Mouse (Mus musculus): ENCODE results near the gene Casp9. TPM values are rescaled to one million over a fixed set of nuclear protein-coding genes. Genes with fewer than 3 reads are reported as not detected.
A peak's percentile ranks its signal among the peaks of the same experiment; 100 is the strongest.
"Not testable (repeated sequence)": the region's sequence is repeated elsewhere in the genome, so short reads cannot be mapped to it uniquely, and the experiment has no call there.

Gene Casp9
- 9.0 and 9.9 TPM in 2 replicates for polyA plus RNA-seq (2015; fragmentation: Nextera tagmentation; extraction: Ambion mirVana)

DNA sequence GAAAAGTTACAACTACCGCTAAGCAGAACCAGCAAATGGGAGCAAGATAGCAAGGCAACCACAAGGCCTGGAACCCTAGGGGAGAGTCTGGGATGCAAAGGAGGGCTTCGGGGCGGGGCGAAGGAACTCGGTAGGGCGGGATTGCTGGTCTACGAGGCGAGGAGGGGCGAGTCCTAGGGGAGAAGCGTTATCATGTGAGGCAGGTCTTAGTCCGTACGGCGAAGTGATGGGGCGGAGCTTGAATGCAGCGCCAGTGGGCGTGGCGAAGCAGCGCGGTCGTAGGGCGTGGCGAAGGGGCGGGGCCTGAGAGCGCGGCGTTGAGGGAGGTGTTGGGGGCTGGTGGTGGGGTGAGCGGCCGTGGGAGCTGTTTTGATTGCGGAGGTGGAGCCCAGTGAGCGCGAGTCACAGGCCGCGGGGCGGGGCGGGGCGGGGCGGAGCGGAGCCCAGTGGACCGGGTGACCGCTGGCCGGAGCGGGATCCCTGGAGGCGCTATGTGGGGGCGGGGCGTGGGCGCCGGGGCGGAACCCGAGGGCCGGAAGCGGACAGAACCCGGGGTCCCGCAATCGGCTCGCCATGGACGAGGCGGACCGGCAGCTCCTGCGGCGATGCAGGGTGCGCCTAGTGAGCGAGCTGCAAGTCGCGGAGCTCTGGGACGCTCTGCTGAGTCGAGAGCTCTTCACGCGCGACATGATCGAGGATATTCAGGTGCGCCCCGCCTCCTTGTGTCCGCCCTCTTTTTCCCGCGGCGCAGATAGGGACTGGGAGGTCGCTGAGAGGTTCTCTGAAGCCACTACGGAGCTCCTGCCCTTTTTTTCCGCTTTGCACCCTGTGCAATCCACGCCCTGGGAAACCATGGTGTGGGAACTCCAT is at the start of gene Casp9:
Gene Casp9 (plus strand): TSS at position 331 of the 870 bp plus-strand sequence.
- DNase-seq (ENCODE audit: low spot score): peak; percentile 96

DNA sequence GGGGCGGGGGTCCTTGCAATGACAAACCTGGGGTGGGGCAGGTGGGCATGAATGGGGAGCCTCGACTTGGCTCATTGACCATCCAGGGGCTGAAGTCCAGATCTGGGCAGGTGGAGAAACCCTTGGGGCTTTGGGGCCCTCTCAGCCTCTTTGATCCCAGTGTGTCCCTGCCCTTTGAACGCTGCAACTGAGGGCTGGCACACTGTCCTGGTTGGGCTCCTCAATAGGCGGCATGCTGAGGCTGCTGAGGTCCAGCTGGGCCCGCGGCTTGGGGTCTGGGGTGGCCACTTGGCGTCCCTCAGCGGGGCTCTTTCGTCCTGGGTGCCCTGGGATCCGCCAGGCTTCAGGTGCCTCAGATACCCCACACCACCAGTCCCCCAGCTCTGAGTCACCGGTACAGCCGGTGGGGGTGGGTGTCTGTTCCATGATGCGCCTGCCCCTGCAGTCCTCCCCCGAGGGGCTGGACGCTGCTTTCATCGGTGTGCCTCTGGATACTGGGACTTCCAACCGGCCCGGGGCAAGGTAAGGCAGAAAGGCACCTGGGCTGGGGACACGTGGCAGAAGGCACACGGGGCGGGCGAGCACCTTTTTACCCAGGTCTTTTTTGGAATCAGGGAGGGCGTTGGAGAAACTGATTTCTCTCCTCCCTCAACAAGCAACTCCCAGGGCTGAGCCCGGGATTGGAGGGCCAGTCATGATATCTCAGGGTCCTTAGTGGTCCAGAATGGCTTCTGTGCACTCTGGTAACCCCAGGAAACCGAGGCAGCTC is 46.6 kb upstream of the Casp9 start, which contains the start of gene Agmat:
Gene Agmat (plus strand): TSS at position 95 of the 769 bp plus-strand sequence.
- DNase-seq (ENCODE audit: low spot score): no peak

DNA sequence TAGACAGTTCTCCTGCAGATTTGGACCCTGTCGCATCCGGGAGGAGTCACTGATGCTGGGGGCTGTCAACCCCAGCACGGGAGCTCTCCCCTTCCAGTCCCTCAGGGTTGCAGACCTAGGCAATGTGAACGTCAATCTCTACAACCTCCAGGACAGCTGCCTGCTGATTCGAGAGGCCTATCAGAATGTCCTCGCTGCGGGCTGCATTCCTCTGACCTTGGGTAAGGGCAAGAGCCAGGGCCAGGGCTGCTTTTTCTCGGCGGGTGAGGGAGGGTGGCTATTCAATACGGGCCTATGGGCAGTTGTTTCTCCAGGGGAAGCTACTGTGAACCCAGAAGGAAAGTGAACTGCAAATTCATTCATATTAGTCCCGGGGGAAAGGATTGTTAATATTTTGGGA is 43.9 kb upstream of the Casp9 start:
- no peak for DNase-seq (ENCODE audit: low spot score)

DNA sequence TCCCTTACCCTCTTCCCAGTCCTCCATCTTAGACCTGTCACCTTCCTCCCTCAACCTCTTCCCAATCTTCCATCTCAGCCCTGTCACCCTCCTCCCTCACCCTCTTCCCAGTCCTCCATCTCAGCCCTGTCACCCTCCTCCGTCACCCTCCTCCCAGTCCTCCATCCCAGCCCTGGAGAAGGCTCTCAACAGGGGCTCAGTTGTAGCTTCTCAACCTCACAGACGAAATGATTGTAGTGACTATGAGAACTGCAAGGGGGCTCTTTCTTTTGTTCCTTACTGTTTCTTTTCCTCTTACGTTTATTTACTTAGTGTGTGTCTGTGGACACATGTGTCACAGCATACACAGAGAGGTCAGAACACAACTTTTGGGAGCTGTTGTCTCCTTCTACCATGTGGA is 42.6 kb upstream of the Casp9 start:
- DNase-seq (ENCODE audit: low spot score): no peak

DNA sequence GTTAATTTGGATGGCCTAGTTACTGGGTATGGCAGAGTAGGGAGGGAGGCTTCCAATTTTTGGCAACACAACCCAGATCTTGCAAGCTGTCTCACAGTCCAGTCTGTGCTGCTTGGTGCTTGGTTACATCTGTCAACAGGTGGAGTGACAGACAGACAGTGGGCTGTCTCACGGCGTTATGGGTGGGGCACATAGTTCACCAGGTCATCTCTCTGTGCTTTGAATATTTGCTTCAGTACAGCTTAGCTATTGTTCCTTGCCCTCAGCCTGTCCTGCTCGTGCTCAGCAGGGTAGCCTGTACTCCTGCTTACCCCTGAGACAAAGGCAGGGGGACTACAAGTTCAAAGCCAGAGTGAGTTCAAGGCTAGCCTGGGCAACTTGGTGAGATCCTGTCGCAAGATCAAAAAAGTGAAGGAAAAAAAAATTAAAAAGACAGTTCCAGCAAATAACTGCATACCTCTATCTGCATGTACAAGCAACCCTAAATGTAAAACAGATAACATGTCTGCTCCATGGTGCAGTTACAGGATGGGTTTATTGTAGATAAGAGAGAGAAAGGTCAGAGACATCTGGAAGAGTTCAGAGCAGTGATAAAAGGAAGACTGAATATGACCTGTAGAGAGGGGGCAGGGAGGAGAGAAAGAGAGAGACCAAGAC is 41.9 kb upstream of the Casp9 start:
- DNase-seq (ENCODE audit: low spot score): no peak

DNA sequence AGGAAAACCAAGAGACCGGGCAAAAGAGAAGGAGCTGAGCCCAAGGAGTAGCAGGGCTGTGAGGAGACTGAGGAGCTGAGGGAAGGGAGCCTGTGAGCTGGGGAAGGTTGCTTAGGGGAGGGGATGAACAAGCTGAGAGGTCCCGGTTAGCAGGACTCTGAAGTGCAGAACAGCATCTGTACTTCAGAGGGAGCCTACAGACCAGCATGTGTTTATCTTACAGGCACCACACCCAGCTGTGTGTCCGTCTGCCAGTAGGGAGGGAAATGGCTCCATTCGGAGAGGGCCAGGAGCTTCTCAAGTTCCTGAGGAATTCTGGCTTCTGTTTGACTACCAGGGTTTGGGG is 41.4 kb upstream of the Casp9 start:
- DNase-seq (ENCODE audit: low spot score): no peak

DNA sequence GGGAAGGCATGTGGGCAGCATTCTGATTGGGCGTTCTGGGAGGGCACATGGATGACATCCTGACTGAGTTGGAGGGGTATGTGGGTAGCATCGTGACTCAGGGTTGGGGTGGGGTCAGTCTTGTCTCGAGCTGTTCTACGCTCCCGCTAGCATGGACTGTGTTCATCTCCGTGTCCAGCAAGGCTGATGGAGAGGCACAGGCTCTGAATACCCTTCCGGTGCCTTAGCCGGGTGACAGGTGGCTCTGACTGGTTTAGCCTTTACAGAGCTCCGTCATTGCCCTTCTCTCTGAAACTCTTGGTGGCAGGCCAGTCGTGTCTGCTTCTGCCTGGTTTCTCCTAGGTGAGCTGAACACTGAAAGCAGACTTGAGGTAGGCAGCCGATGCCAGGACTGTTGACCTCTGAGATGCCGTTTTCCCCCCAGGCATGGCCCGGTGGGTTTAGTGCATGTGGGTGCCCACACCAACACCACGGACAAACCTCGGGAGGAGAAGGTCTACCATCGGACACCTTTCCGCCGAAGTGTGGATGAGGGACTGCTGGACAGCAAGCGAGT is 38.0 kb upstream of the Casp9 start:
- DNase-seq (ENCODE audit: low spot score): no peak

DNA sequence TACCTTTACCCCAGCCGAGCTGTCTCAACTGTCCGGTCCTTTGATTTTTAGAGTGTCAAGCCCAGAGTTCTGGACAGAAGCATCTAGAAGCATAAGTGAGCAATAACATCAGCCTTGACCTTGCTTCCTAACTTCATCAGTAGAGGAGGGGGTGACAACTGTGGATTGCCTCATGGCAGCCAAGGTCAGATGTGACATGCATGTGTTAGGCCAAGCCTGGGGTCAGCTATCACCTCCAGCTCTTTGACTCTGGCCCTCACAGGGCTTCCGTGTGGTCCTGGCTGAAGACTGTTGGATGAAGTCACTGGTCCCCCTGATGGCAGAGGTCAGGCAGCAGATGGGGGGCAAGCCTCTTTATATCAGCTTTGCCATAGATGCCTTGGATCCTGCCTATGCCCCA is 36.3 kb upstream of the Casp9 start:
- DNase-seq (ENCODE audit: low spot score): no peak

DNA sequence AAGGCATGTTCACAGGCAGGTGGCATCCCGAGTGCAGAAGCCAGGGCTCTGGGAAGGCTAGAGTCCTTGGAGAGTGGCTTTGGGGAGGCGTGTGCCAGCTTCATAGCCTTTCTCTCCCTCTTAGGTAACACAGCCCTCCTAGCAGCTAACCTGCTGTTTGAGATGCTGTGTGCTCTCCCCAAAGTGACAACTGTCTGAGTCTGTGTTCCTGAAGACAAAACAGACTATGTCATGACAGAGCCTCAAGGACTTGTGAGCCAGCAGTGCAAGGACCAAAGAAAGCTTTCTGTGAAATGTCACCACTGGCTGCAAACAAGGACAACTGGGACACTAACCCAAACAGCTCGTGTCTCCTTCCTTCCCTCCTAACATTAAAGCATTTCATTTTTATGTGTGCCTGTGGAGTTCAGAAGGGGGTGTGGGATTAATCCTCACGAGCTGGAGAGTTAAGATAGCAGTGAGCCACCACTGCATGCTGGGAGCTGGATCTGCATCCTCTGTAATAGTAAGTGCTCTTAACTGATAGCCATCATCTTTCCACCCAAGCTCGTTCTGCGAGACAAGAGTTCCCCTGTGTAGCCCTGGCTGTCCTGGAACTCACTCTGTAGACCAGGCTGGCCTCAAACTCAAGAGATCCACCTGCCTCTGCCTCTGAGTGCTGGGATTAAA is 34.4 kb upstream of the Casp9 start:
- DNase-seq (ENCODE audit: low spot score): no peak

DNA sequence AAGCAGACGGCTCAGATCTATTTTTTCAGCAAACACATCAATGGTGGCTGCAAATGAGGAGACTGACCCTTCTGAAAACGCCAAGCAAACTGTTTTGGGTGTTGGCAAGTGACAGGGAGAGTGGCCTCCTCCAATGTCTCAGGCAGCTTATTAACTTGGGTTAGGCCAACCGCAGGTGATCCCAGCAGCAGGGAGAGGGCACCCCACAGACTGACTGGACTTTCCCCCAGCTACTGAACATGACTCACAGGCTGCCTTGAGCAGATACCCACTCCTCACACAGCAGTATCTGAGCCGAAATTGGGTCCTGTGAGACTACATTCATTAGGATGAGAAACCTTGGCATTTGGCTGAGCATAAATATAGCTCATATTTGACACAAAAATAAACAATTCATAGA is 32.5 kb upstream of the Casp9 start:
- DNase-seq (ENCODE audit: low spot score): no peak

DNA sequence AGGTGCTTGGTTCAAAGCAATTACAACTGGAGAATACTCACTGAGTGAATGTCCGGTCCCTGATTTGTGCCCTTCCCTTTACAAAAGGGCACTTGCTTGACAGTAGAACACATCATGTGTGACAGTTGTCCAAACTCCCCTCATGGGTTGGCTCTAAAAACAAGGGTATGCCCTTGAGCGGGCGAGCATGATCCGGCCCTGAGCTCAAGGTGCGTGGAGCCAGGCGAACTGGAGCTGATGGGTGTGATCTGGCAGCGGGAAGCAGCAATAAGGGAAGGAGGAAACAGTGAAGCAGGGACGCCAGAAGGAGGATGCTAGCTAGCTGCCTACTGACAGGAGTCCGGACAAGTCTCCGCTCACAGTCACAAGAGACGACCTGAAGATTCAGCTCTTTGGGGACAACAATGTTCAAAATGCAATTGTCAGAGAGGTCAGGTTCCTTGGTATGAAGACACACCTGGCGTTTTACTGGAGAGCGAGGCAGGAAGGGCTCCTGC is 31.3 kb upstream of the Casp9 start:
- no peak for DNase-seq (ENCODE audit: low spot score)

DNA sequence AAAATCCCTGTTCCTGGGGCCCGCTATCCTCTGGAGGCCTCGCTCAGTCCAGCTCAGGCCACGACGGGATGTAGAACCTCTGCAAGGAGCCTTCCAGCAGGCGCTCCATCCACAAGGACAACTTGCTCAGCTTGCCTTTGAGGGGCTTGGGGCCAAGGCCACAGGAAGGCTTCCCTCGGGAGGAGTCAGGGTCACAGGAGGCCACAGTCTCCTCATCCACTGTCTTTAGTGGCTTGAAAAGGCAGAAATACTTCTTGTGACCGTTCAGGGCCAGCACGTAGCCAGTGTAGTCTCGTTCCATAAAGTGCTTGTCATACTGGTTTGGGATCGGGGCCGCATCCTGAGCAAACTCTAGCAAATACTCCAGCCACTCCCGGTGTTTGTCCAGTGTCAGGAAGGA is 29.9 kb upstream of the Casp9 start:
- DNase-seq (ENCODE audit: low spot score): no peak

DNA sequence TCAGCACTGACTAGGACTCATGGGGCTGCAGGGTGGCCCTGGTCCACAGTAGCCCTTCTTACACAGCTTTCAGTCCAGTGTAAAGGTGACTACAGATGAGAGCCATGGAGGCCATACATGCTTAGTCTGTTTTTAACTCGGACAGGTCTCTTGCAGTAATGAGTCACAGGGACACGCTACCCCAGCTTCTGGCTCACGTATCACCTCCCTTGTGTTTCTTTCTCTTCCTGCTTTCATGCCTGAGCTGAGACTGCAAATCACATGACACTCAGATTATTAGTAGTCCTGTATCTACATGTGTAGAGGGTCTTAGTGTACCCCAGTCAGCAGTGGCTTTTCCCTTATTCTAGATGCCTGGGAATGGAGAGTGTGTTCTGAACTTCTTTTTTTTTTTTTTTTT is 28.4 kb upstream of the Casp9 start:
- DNase-seq (ENCODE audit: low spot score): no peak

DNA sequence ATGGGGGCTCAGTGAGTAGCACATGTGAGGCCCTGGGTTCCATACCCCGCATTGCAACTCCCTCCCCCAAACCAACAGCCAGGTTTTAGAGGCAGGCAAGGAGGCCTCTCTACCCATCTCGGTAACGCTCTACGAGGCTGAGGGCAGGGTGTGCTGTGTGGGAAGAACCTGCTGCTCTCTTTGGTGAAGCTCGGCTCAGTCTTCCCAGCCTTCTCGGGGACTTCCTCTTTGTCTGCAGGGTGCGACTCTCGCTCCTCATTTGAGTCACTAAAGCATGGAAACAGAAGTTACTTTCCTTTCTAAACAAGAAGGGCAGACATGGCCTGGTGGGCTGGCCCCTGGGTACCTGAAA is 27.1 kb upstream of the Casp9 start:
- no peak for DNase-seq (ENCODE audit: low spot score)

DNA sequence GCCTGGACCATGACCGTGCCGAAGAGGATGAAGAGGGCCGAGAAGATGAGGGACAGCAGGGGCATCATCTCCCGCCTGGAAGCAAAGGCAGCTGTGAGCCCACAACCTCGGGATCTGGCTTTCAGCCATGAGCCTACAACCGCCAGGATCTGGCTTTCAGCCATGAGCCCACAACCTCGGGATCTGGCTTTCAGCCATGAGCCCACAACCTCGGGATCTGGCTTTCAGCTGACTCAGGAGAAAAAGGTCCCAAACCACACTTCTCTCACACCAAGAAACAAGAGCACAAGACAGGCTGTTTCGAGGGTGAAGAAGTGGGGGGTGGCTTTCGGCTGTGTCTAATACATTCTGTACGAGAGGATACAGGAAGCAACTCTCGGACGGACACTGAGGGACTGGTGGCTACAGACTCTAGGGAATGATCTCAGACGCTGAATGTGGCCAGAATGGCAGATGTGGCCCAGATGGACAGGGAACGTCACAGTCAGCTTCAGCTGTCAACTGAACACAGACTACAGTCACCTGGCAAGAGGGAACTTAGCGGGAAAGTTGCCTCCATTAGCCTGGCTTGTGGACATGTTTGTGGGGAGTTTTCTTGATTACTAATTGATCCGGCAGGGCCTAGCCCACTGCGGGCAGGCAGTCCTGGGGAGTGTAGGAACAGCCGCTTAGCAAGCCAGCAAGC is 26.6 kb upstream of the Casp9 start:
- DNase-seq (ENCODE audit: low spot score): no peak

DNA sequence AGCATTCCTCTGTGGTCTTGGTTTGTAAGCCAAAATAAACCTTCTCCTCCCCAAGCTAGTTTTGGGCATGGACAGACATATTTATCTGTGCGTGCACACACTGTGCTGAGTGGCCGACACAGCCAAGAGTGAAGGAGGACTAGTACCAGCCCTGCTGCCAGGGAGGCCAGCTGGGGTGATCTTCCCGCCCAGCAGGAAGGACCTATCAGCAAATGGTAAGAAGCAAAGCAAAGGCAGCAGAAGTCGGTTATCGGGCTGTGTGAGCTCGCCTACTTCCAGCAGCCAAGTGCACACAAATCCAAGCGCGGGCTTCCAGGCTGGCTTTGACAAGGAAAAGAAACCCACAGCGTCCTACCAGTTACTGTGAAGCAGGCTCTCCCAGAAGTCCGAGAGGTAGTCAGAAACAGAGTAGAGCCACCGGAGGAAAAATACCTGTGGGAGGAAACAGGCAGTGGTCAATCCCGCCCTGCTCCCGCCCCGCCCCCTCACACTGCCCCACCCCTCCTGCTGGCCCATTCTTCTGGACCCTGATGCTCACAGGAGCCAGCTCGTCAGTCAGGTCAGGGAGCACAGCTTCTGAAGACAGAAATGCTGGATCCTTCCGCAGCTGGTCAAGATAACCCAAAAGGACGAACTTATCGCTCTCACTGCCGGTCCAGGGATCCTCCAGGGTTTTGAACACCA is 25.9 kb upstream of the Casp9 start:
- DNase-seq (ENCODE audit: low spot score): no peak

DNA sequence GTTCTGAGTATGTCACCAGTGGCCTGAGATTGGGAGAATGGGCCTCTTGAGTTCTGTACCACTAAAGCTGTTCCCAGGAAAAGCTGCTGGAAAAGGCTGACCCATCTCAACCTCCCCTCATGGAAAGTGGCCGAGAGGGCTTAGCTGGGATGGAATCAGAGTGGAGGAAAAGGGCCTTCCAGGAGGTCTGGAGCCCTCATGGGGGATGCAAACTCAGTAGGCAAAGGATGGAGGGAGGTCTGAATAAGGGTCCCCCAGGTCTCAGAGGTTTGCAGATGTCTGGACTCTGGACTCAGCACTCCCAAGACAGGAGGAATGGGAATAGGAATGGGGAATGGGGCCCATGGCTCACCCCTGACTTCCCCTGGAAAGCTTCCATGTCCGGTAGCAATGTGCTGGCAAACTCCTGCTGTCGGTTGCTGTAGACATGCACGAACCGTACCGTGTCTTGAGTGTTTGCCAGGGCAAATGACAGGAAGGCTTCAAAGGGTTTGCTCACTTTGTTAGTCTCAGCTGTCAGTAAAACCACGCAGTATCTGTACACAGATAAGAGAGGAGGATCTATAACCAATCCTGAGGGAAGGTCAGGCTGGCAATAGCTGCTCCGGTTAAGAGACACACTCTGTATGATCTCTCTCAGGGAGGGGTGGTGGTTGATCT is 23.8 kb upstream of the Casp9 start:
- DNase-seq (ENCODE audit: low spot score): no peak

DNA sequence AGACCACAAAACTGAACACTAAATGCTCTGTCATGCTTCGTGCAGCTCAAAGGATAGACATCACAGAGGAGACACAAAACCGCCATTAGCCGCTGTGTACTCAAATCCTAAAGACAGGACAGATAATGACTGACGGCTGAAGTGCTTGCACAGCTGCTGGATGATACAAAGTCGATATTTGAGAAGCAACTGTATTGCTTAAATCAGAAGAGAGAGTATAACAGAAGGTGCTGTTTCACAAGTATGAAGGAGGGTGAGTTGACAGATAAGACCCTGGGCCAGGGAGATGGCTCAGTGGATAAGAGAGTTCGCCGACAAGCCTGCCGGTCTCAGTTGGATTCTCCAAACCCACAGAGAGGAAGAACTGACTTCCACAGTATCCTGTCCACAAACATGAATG is 21.6 kb upstream of the Casp9 start:
- DNase-seq (ENCODE audit: low spot score): no peak

DNA sequence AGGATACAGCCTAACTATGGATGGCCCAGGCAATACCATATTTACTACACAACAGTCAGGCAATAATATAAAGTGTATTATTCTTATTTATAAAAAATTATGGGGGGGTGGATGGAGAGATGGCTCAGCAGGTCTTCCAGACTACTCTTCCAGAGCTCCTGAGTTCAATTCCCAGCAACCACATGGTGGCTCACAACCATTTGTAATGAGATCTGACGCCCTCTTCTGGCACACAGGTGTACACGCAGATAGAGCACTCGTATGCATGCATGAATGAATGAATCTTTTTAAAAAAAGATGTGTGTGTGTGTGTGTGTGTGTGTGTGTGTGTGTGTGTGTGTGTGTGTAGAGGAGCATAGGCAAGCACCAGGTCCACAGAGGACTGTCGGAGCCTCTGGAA is 20.4 kb upstream of the Casp9 start:
- DNase-seq (ENCODE audit: low spot score): not testable (repeated sequence)

Measured in thymus, postnatal 0 days (tissue).